Mouse (Mus musculus): ENCODE measurements around the gene Tssc4.

GRCm38 (mm10) chr7:143068882-143069591, at the start of gene Tssc4:
- TF ChIP-seq CTCF (IDR thresholded peaks at IDR 0.05 in 2 of 3, conservative IDR thresholded peaks at IDR 0.05 in 1 of 3; ENCODE audit: control insufficient read depth in 1 of 3, insufficient read depth in 1 of 3, low read depth in 2 of 3, low read length in 3 of 3, poor library complexity in 1 of 3, severe bottlenecking in 1 of 3) (no peak), MAX (IDR thresholded peaks at IDR 0.05; ENCODE audit: low read length) (no peak), E2F4 (IDR thresholded peaks at IDR 0.05; ENCODE audit: borderline replicate concordance, low read depth, low read length) (peak; percentile 96), TCF12 (IDR thresholded peaks at IDR 0.05; ENCODE audit: low read depth, low read length) (no peak), MAFK (IDR thresholded peaks at IDR 0.05; ENCODE audit: borderline replicate concordance, low read depth, low read length) (no peak), POLR2AphosphoS5 (IDR thresholded peaks at IDR 0.05; ENCODE audit: borderline replicate concordance, low read depth, low read length) (peak; percentile 38; the same call in 1 of the 2 replicates), POLR2AphosphoS2 (IDR thresholded peaks at IDR 0.05; ENCODE audit: low read length) (peak; percentile 91), TAL1 (IDR thresholded peaks at IDR 0.05; ENCODE audit: low read length) (no peak)

All from MEL (cell line).